Mouse (Mus musculus): ENCODE results near the gene Taok2.

Gene Taok2

DNA sequence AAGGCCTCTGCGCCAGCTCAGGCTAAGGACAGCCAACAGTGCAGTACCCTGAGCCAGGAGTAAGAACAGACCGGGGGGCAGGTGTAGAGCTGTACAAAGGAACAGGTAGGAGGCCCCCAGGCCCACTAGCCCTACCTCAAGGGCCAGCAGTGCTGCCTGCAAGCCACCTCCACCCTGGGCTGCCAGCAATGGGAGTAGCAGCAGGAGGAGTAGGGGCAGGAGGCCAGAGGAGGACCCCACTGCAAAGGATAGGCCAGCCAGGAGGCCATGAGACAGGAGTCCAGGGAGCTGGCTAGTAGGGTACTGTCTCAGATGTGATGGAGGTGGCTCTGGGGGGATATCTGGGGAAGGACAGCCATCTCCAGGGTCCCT, 14.0 kb downstream of the Taok2 start:
- no peak for DNase-seq (ENCODE audit: low read depth, low spot score)

DNA sequence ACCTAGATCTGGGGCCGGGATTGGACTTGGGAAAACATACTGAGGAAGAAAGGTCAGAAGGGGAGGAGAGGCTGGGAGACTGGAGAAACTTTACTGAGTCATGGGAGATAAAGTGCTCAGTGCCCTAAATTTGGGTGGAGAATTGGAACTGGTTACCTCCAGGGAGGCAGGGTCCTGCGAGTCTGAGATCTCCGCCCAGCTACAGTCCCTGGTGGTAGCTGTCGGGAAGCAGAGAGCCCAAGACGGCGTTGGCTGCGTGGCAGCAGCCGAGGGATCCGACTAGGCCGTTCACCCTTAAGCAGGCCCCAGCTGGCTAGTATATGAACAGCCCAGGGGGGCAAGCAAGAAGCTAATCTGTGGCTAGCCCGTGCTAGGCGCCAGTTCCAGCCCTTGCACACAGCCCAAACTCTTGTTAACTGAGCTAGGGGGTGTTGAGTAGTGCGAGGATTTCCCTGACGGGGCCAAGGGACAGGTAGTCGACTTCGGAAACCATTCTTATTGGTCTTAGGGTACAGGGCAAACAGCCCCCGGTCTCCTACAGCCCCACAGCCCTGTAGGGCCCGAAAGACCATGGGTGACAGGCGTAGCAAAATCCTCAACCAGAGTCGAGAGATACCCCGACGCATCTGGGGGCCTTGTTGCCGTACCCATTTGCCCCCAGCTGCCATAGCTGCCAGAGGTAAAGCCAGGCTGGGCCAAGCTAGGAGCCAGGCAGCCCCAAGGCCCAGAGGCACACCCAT, 14.6 kb downstream of the Taok2 start:
- DNase-seq (ENCODE audit: low read depth, low spot score): no peak

DNA sequence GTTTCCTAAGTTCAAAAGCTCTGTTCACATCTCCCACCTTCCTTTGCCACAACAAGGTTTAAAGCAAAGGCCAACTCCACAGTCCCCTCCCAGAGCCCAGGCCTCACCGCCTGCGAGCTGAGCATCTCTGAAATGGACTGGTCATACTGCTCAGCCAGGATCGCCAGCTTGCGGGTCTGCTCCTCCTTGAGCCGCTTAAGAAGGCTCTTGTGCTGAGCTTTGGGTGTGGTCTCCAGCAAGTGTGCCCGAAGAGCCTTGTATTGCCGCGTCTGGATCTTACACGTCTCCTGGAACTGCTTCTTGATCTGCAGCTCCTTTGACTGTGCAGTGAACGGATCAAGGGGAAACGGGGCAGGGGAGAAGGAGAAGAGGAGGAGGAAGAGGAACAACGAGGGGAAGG, 16.5 kb downstream of the Taok2 start:
- no peak for DNase-seq (ENCODE audit: low read depth, low spot score)

DNA sequence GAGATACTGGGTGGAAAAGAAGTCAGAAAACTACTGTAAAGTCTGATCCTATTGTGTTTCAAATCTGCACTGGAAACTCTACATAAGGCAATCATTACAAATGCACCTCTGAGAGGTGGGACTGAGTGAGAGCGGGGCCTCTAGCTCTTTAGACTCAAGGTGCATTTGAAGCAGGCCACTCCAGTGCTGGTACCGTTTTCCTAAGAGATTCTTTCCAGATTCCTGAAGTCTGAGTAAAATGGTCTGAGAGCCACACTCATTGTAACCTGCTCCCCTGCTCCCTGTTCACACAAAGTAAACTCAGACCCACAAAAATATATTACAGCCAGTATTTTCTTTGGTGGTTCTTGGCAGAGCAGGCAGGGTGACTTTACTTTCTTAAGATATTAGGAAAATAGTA, 17.0 kb downstream of the Taok2 start:
- no peak for DNase-seq (ENCODE audit: low read depth, low spot score)

DNA sequence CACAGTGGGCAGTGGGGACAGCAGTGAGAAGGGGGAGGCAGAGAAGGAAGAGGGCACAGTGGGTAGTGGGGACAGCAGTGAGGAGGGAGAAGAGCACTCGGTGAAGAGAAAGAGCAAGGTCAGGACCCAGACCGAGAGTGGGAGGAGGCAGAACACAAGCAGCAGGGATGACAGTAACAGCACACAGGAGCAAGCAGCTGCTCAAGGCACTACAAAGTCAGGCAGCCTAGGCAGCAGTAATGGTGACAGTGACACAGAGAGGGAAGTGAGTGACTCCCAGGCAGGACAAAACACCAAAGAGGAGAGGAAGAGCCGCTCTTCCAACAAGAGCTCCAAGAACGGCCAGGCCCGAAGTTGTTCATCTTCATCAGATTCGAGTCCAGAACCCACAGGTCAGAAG, 20.7 kb downstream of the Taok2 start:
- DNase-seq (ENCODE audit: low read depth, low spot score): no peak

DNA sequence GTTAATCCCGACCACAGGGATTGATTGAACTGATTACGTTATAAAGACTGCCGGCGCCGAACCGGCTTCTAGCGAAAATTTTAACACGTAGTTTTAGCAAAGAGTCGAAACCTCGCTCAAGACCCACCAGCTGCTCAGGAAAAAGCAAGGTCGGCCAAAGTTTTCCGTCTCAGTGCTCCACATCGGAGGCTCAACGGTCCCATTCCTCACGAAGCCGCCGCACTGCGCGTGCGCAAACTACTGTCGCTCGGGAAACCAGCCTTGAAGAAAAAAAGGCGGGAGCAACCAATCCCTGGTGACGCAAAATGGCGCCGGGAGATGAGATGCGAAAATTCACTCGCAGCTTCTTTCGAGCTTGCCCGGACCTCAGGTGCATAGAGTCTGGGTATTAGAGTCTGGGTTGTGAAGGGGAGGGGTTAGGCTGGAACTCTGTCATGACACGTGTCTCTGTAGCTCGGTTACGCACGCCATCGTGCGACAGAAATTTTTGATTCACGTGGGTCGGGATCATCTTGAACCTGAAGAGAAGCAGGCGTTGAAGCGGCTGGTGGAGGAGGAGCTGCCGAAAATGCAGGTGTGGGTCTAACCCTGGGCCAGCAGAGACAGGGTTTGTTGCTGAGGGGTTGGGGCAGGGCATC, 22.2 kb downstream of the Taok2 start, which contains the start of gene Ino80e:
Gene Ino80e (minus strand): TSS at position 231 of the 638 bp plus-strand sequence.
- peak; percentile 97 for DNase-seq (ENCODE audit: low read depth, low spot score)

DNA sequence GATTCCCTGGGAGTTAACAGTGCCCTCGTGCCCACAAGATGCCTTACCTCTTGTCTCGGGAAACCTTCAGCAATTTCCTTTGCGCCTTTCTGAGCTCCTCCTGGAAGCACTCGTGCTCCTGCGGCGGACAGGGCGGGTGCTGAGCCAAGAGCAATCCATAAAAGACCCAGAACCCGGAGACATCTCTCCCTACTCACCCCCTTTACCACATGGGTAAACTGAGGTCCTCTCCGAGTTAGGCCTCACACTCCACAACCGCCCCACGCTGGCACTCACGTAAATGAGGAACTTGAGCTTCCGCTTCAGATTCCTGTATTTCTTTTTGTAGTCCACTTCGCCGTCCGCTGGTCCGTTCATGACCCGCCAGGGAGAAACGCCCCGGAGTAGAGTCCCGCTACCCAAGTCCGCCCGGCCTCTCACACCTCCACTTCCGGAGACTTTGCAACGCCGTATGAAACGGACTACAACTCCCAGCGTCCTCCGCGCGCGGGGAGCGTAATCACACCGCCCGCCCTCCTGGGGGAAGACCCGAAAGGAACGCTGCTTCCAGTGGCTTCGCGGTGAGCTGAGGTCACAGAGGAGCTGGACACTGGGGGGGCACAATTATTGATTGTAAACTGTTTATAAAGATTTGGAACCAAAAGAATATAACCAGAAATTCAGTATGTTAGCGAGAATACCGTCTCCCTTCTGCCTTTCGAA, 22.9 kb downstream of the Taok2 start, which contains the start of gene Hirip3:
Gene Hirip3 (plus strand): TSS at position 544 of the 702 bp plus-strand sequence.
- peak; percentile 97 for DNase-seq (ENCODE audit: low read depth, low spot score)

DNA sequence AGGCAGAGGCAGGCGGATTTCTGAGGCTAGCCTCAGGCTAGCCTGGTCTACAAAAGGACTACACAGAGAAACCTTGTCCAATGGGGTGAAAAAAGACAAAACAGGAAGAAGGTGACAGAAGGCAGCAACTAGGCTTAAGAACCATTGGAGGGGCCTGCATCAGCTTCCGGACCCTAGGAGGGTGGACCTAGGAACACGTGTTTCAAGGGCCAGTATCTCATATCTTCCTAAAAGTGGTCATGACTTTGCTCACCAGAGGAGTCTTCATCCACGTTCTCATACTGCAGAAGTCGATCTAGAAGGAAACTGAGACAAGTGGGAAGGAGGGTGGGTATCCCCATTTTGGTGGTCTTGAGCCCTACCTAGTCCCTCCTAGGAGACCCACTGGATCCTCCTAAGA, 23.5 kb downstream of the Taok2 start:
- no peak for DNase-seq (ENCODE audit: low read depth, low spot score)

DNA sequence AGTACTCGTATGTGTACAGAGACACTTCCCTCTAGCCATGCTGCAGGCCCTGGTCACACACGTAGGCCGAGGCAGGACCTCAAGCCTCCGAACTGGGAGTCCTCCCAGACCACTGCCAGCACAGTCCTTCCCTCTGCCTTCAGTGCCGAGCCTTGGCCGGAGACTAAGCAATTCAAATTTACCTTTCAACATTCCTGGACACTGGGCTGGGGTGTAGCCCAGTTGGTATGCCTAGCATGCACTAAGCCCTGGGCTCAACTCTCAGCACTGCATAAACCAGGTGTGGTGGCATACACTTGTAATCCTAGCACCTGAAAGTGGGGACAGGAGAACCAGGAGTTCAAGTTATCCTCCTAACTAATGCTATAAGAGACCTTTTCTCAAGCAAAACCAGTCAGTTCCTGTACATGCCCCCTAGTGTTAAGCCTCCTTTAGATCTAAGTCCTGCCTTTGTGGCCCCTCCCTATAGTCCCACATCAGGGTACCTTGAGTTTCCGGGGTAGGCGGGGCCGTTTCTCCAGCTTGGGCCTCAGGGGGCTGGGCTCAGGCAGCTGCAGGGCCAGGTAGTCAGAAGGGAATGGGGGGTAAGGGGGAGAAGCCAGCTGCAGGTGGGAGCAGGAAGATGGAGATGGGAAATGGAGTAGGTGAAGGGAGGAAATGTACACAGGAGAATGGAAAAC, 27.6 kb downstream of the Taok2 start:
- DNase-seq (ENCODE audit: low read depth, low spot score): no peak

DNA sequence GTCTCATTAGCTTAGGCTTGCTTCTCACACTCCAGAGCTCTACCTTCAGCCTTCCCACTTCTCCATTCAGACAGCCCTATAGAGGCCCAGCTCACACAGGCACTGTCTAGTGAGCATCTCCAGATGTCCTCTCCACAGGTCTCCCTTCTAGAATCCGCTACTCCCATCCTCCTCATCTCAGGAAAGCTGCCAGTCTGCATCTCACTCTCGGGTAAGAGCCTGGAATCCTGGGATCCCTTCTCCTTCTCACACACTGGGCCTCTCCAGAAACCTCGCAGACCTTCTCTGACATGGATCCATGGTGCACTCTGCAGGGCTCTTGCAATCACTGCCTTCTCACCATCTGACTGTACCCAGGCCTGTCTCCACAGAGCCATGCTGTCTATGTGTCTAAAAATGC, 28.9 kb downstream of the Taok2 start:
- peak; percentile 61 for DNase-seq (ENCODE audit: low read depth, low spot score)

DNA sequence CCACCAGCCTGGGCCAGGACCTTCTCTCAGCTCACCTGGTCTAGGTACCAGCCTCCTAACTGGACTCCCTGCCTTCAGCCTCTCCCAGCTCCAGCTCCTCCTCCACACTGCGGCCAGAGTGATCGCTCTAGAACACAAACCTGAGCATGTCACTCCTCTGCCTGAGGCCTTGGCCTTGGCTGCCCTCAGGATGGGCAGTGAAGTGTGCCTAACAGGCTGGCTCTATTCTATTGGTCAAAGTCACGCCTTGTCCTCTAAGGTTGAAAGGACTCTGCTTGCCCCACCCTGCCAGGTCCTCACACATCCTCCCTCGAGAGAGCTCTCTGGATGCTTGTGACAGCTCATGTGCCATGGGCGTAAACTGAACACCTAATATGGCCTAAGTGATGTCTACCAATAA, 31.0 kb downstream of the Taok2 start:
- DNase-seq (ENCODE audit: low read depth, low spot score): no peak

DNA sequence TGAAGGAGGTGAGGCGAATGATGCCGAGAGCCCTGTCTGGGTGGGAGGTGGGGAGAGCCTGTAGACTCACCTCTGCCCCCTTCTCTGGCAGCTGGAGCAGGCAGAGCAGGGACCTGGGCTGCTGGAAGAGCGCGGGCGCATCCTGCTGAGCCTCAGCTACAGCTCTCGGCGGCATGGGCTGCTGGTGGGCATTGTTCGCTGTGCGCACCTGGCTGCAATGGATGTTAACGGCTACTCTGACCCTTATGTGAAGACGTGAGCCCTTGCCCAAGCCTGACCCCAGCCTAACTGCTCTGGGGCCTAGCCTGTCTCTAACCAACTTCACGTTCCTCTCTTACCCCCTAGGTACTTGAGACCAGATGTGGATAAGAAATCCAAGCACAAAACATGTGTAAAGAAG, 33.3 kb downstream of the Taok2 start:
- no peak for DNase-seq (ENCODE audit: low read depth, low spot score)

DNA sequence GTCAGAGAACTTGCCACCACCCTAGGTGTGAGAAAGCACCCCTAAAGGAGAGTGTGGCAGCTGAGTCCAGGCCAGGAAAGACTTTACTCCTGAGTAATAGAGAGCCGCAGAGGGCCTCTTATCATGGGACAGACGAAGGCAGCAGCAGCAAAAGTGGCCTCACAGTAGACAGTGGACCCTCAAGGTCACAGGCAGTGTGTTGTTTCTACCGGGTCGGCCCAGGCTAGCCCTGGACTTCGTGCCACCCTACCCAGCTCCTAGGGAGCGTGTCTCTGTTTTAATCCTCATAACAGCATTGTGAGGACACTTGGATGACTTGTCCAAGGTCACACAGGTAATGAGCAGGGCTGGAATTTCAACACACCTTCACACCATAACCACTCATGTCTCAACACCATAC, 34.3 kb downstream of the Taok2 start:
- no peak for DNase-seq (ENCODE audit: low read depth, low spot score)

DNA sequence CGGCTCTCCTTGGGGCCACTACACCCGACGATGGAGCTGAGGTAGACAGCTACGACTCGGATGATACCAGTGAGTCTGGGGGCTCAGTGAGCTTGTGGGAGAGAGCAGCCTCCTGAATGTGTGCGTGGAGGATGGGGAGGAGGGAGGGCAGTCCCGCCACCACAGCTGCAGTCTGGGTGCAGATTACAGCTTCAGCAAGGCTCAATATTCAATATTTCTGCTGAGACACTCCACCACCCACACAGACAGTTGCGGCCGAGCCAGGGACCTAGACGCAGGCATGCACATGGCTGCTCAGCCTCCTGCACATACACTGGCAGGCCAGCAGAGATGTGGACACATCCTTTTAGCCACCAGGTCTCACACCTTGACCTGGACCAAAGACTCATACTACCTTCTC, 35.7 kb downstream of the Taok2 start:
- DNase-seq (ENCODE audit: low read depth, low spot score): peak; percentile 69

DNA sequence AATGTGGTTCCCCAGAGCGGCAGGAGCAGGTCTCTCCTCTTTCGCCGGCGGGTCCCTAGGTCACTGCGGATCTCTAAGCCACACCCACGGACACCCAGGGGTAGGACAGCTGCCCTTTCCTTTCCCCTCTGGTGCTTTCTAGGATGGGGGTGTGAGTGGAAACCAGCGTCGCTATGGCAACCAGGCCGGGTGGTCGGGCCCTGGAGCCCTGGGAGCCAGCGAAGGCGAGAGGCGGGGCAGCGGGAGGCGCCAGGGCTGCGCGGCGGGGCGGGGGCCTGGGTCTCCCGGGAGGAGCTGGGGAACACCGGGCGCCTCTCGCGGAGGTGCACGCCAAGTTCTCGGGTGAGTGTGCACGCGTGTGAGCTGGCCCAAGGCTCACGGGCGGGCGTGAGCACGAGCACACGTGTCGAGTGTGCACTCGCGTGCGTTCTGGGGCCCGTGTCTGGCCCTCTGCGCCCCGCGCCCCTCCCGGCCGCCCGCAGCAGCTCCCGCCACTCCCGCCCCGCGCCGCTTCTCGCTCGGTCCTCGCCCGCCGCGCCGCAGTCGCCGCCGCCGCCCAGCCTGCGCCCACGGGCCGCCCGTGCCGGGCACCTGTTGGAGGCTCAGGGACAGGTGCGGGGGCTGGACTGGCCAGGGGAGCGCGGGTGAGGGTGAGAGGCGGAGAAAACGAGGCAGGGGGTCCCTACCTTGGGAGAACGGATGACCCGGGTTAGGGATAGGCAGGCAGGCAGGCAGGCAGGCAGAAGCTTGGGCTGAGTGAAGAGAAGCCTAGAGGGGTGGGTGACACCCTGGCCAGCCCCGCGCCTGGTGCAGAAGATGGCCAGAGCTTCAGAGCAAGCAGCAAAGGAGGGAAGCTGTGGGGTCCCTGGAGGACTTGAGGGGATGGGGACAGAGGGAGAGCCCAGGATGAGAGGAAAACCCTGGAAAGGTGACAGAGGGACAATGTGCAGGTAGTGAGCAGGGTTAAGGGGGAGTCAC, 36.8 kb downstream of the Taok2 start:
- peak; percentile 32 for DNase-seq (ENCODE audit: low read depth, low spot score)

DNA sequence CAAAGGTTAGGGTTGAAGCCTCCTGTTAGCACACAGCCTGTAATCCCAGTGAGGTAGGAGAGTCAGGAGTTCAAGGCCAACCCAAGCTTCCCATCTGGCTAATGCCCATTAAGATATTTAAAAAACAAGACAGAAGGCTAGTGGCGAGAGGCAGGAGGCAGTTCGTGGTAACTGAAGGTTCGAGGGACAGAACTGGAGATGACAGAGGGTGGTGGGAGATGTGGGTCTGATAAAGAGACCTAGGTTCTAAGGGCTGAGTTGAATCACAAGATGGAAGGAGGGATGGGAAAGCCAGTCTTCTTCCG, 37.4 kb downstream of the Taok2 start, which contains the start of gene Doc2a:
Gene Doc2a (plus strand): TSS at position 301 of the 305 bp plus-strand sequence.
- DNase-seq (ENCODE audit: low read depth, low spot score): no peak

DNA sequence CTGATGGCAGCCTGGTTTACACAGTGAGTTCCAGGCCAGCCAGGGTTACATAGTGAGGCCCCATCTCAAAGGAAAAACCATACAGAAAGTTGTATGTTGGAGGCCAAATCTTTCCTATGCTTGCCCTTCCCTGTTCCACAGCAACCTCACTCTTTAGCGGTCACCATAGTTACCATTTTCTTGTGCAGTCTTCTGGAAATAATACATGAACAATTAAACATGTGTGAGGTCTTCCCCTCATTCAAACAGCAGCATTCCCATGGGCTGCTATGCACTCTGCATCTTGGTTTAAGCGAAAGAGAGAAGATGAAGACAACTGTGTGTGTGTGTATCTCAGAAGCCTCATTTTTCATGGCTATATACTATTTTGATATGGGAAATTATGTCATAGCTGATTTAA, 39.0 kb downstream of the Taok2 start:
- DNase-seq (ENCODE audit: low read depth, low spot score): no peak

DNA sequence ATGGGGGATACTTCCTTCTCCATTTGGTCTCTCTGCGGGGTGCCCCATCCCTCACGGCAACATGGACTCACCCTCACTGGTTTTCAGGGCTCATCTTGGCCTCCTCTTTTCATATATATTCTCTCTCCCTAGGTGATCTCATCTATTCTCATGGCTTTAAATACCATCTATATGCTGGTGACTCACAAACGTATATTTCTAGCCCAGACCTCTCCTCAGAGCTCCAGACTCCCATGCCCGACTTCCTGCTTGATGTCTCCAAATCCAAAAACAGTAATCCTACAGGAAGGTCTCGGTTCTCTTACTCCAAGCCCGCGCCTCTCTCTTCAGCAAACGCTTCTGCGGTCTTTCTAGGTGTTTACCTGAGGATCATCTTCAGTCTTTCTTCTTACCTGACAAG, 41.2 kb downstream of the Taok2 start:
- peak; percentile 46 for DNase-seq (ENCODE audit: low read depth, low spot score)

DNA sequence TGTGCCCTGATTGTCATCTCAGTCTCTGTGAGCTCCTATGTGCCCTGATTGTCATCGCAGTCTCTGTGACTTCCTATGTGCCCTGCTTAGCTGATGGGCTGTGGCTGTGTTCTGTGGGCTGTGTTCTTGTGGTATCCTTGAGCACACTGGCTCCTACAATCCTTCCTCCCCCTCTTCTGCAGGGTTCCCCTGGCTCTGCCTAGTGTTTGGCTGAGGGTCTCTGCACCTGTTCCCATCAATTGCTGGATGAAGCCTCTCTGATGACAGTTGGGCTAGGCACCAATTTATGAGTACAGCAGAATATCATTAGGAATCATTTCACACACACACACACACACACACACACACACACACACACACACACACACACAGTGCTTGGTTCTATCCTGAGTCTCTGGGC, 51.2 kb downstream of the Taok2 start:
- no peak for DNase-seq (ENCODE audit: low read depth, low spot score)

DNA sequence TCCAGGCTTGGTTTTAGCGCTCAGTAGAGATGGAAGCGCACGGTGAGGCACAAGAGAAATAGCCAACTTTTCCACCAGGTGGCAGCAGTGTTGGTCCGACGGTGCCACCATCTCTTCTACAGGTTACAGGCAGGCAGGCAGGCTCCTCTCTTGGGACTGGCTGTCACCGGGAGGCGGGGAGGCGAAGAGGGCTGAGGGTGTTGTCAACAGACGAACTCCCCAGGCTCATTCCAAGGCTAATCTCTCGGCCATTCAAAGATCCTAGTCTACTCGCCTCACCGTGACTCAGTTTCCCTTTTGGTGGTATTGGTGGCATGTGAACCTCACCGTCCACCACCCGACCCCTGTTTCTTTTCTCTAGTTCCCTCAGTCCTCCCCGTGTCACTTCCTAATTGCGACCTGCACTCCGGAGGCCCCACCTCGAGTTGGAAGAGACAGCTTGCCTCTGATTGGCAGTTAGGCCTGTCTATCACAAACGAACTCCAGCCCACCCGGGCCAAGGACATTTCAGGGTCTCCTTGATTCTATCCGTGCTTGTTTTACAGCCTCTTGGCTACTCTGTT, 52.4 kb downstream of the Taok2 start:
- DNase-seq (ENCODE audit: low read depth, low spot score): peak; percentile 91

DNA sequence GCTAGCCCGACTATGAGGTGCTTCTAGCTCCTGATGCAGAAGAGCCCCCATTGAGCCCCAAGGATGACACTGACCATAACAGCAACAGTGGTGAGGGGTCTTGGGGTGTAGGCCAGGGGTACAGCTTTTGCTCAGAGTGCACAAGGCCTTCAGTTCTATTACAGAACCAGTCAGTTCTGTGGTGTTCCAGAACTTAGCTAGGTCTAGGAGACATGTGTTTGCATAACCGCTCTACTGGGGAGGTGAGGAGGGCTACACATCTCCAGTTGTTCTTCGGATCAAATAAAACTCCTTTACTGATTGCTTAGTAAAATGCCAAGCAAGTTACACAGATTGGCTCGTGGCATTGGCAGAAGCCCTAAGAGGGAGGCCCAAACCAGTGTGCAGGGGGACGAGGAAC, 53.0 kb downstream of the Taok2 start, which contains the start of gene 4930451I11Rik:
Gene 4930451I11Rik (minus strand): TSS at position 101 of the 400 bp plus-strand sequence.
- no peak for DNase-seq (ENCODE audit: low read depth, low spot score)

All from brain, adult 2 months (tissue).